Mouse (Mus musculus) thymus, postnatal 10 days (tissue): ENCODE measurements around the gene Slc36a1.

ENCODE experiments used
- DNase-seq, 2 experiments: peaks; one replicate each; pipeline ENCODE4 v3.0.0; 2021; ENCODE audit warnings: low spot score in 2 of 2

Gene Slc36a1

DNA sequence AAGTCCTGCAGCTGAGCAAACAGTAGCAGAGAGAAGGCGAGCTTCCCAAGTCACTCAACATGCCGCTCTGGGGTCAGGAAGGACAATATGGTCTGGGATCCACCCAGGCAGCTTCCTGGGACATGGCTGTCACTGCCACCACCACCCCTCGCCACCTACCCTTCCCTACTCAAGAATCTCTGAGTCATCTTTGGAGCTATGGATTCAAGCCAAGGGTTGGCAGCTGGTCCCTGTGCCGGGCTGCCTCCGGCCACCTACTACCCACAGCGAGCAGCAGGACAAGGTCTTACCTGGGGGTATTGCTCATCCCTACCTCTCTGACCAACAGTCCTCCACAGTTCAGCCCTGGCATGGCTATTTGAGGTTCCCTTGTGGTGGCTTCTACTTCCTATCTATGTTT lies 70.6 kb downstream of the Slc36a1 start:
- no peak for DNase-seq
